Mouse (Mus musculus) embryonic facial prominence, embryonic 15.5 days (tissue): Measurements from ENCODE around the gene Cldn14. TPM values are rescaled to one million over a fixed set of nuclear protein-coding genes. Genes with fewer than 3 reads are reported as not detected.

Experiments
- ATAC-seq: fragments of 200-750 bp; cut with Nextera tagmentation; 2 replicates; pipeline ENCODE4 v1.8.0; 2017; ENCODE audit warnings: low read depth, moderate TSS enrichment; ENCODE audit not compliant: insufficient number of reproducible peaks, low FRiP score, low TSS enrichment
- H3K27ac ChIP-seq: fragments of 300-500 bp; sonication (generic); replicated peaks from 2 replicates; pipeline ENCODE4 v1.5.1; 2015; ENCODE audit warnings: mild to moderate bottlenecking, inconsistent platforms
- H3K27me3 ChIP-seq: fragments of 300-500 bp; sonication (generic); 2 replicates; pipeline ENCODE4 v1.6.1; 2015; ENCODE audit warnings: inconsistent platforms
- H3K36me3 ChIP-seq: fragments of 300-500 bp; sonication (generic); 2 replicates; pipeline ENCODE4 v1.6.1; 2015; ENCODE audit warnings: mild to moderate bottlenecking, inconsistent platforms
- H3K4me1 ChIP-seq: fragments of 300-500 bp; sonication (generic); 2 replicates; pipeline ENCODE4 v1.6.1; 2015; ENCODE audit warnings: inconsistent platforms
- H3K4me2 ChIP-seq: fragments of 300-500 bp; sonication (generic); replicated peaks from 2 replicates; pipeline ENCODE4 v1.6.1; 2015; ENCODE audit warnings: mild to moderate bottlenecking, inconsistent platforms
- H3K4me3 ChIP-seq: fragments of 300-500 bp; sonication (generic); replicated peaks from 2 replicates; pipeline ENCODE4 v1.5.1; 2015; ENCODE audit warnings: mild to moderate bottlenecking, inconsistent platforms
- H3K9ac ChIP-seq: fragments of 300-500 bp; sonication (generic); 2 replicates; pipeline ENCODE4 v1.6.1; 2015; ENCODE audit warnings: inconsistent platforms
- H3K9me3 ChIP-seq: fragments of 300-500 bp; sonication (generic); replicated peaks from 2 replicates; pipeline ENCODE4 v1.6.1; 2016; ENCODE audit warnings: inconsistent platforms
- WGBS: fragments of 180-500 bp; shearing (Covaris S2); methylation state at CpG from one replicate; pipeline ENCODE4 v1.1.7; 2015; 5-methylcytosine and 5-hydroxymethylcytosine counted together
- polyA plus RNA-seq: library from polyadenylated mRNA; unstranded; fragments of >200 nt; fragmentation: Nextera tagmentation; extraction: Ambion mirVana; gene quantifications from 2 replicates; pipeline ENCODE4 v1.2.1, GENCODE M21; 2015

Gene Cldn14
- polyA plus RNA-seq, 1 experiment from 2014 or later: 0.29 TPM

- no peaks in the 10 kb centered on the region for H3K27me3 ChIP-seq
- H3K9ac ChIP-seq: no peak overlapping the region
- no peak overlapping the region for H3K4me3 ChIP-seq
- H3K4me1 ChIP-seq: 0 out of 2 replicates have a peak, but pooled peaks cover 5% of the 10 kb centered on the region
- H3K4me2 ChIP-seq: no peak overlapping the region
- no peak overlapping the region for H3K27ac ChIP-seq
- H3K36me3 ChIP-seq: no peaks in the 10 kb centered on the region
- 84% methylated on average over 12 of the region's 12 CpGs for WGBS
- ATAC-seq: no peak
- no peaks in the 10 kb centered on the region; the same call in 1 of the 2 replicates for H3K9me3 ChIP-seq
Measured at GRCm38 (mm10) chr16:93975430-93975829, 33.2 kb downstream of the Cldn14 start.

- Histone ChIP-seq H3K4me1 (0 out of 2 replicates have a peak, but pooled peaks cover 5% of the 10 kb centered on the region), H3K4me2 (peak overlapping the region; percentile 36; the same call in 1 of the 2 replicates)
- 65% methylated on average over 8 of the region's 8 CpGs for WGBS
Measured at GRCm38 (mm10) chr16:93974278-93974677, 34.4 kb downstream of the Cldn14 start.

GRCm38 (mm10) chr16:93973554-93973953, 35.1 kb downstream of the Cldn14 start:
- Histone ChIP-seq H3K36me3 (no peaks in the 10 kb centered on the region), H3K4me1 (0 out of 2 replicates have a peak, but pooled peaks cover 5% of the 10 kb centered on the region), H3K9ac (no peak overlapping the region), H3K4me3 (peak overlapping the region; percentile 22), H3K9me3 (no peaks in the 10 kb centered on the region; the same call in 1 of the 2 replicates), H3K27me3 (no peaks in the 10 kb centered on the region), H3K27ac (no peak overlapping the region), H3K4me2 (peak overlapping the region; percentile 36)
- WGBS: 47% methylated on average over 5 of the region's 5 CpGs
- ATAC-seq: peak; percentile 51; the same call in 1 of the 2 replicates

More at GRCm38 (mm10) chr16:93974278-93974677, 34.4 kb downstream of the Cldn14 start:
- Histone ChIP-seq H3K27me3 (no peaks in the 10 kb centered on the region), H3K9me3 (no peaks in the 10 kb centered on the region; the same call in 1 of the 2 replicates), H3K9ac (no peak overlapping the region), H3K4me3 (no peak overlapping the region), H3K36me3 (no peaks in the 10 kb centered on the region), H3K27ac (no peak overlapping the region)
- no peak for ATAC-seq

DNA sequence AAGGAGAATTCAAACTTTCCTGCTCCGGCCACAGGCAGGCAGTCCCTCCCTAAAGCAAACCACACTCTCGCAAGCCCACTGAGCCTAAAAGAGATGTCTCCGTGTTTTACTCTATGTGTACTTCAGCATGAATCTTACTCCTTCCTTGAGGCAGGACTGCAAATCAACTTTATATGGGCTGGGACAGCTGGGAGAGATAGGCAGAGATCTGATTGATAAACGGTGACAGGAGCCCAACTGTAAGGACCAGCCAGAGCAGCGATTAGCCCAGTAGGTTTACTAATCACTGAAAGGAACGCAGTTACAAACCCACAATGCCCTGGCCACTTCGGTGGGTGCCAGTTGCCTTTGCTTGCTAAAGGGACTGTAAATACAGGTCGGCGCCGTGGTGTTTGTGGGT, 35.5 kb downstream of the Cldn14 start:
- Histone ChIP-seq H3K9ac (no peak overlapping the region), H3K27ac (no peak overlapping the region), H3K4me3 (peak overlapping the region; percentile 22), H3K4me1 (0 out of 2 replicates have a peak, but pooled peaks cover 5% of the 10 kb centered on the region), H3K9me3 (no peaks in the 10 kb centered on the region; the same call in 1 of the 2 replicates), H3K36me3 (no peaks in the 10 kb centered on the region), H3K4me2 (peak overlapping the region; percentile 36), H3K27me3 (no peaks in the 10 kb centered on the region)
- ATAC-seq: no peak
- 26% methylated on average over 10 of the region's 10 CpGs for WGBS

GRCm38 (mm10) chr16:93971046-93971445, 37.6 kb downstream of the Cldn14 start:
- ATAC-seq: no peak
- WGBS: 68% methylated on average over 11 of the region's 11 CpGs
- H3K27me3 ChIP-seq: no peaks in the 10 kb centered on the region

DNA sequence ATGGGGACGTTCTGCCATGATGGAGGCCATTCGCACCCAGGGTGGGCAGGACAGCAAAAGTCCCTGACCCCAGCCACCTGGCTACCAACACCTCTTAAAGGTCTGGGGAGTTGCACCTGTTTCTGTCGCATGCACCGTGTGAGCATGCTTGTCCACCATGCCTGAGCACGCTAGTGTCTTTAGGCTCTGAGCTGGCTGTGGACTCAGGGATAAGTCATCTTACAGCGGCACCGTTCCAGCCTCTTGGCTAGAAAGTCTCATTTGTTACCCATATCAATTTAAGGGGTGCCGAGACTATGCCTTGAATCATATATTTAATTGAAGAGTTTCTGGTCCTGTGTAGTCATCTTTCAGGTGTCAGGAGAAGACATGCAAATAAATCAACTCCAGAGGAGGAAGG, 40.7 kb downstream of the Cldn14 start:
- H3K27ac ChIP-seq: no peak overlapping the region
- H3K4me3 ChIP-seq: no peak overlapping the region
- no peaks in the 10 kb centered on the region for H3K9me3 ChIP-seq
- WGBS: 90% methylated on average over 8 of the region's 8 CpGs
- 0 out of 2 replicates have a peak, but pooled peaks cover 3% of the 10 kb centered on the region for H3K4me1 ChIP-seq
- H3K9ac ChIP-seq: no peak overlapping the region
- H3K4me2 ChIP-seq: no peak overlapping the region
- no peaks in the 10 kb centered on the region for H3K27me3 ChIP-seq
- ATAC-seq: no peak
- H3K36me3 ChIP-seq: no peaks in the 10 kb centered on the region

More at GRCm38 (mm10) chr16:93971046-93971445, 37.6 kb downstream of the Cldn14 start:
- no peaks in the 10 kb centered on the region for H3K36me3 ChIP-seq
- no peak overlapping the region for H3K9ac ChIP-seq
- 0 out of 2 replicates have a peak, but pooled peaks cover 5% of the 10 kb centered on the region for H3K4me1 ChIP-seq
- no peak overlapping the region for H3K4me3 ChIP-seq
- no peak overlapping the region for H3K4me2 ChIP-seq
- H3K9me3 ChIP-seq: no peaks in the 10 kb centered on the region; the same call in 1 of the 2 replicates
- H3K27ac ChIP-seq: no peak overlapping the region

- Histone ChIP-seq H3K4me1 (no peaks in the 10 kb centered on the region), H3K4me3 (no peak overlapping the region), H3K36me3 (no peaks in the 10 kb centered on the region), H3K27me3 (no peaks in the 10 kb centered on the region), H3K4me2 (no peak overlapping the region), H3K27ac (no peak overlapping the region), H3K9me3 (no peaks in the 10 kb centered on the region), H3K9ac (no peak overlapping the region)
- 59% methylated on average over 5 of the region's 5 CpGs for WGBS
- ATAC-seq: no peak
Measured at GRCm38 (mm10) chr16:93962283-93962682, 46.4 kb downstream of the Cldn14 start.

DNA sequence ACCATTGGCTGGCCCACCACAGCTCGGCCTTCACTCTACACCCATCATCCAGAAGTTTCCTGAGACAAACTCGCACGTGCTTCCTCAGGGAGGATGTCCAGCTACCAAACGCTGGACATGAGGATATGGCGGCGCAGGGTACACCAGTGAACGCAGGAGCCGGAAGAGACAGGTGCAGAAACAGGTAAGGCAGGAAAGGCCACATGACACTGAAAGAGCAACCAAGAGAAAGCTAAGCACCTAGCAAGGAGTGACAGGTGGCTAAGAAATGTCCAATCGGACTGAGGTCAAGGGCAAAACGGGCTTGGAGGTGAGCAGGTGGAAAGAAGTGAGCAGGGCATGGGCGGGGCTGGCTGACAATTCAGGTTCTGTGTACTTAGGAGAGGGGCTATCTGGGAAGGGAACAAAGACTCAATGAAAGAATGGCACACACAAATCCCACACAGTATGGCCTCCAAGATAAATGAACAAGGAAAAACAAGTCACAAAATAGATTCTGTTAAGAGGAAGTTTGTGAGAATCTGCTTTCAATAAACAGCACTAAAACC, 47.5 kb downstream of the Cldn14 start:
- no peak for ATAC-seq
- no peaks in the 10 kb centered on the region for H3K36me3 ChIP-seq
- H3K9ac ChIP-seq: no peak overlapping the region
- no peak overlapping the region for H3K4me3 ChIP-seq
- H3K27me3 ChIP-seq: no peaks in the 10 kb centered on the region
- no peak overlapping the region for H3K4me2 ChIP-seq
- H3K4me1 ChIP-seq: no peaks in the 10 kb centered on the region
- no peaks in the 10 kb centered on the region for H3K9me3 ChIP-seq
- WGBS: 82% methylated on average over 11 of the region's 11 CpGs
- no peak overlapping the region for H3K27ac ChIP-seq

GRCm38 (mm10) chr16:93960495-93960894, 48.1 kb downstream of the Cldn14 start:
- Histone ChIP-seq H3K27ac (no peak overlapping the region), H3K36me3 (no peaks in the 10 kb centered on the region), H3K27me3 (no peaks in the 10 kb centered on the region), H3K4me3 (no peak overlapping the region), H3K4me2 (no peak overlapping the region), H3K9me3 (no peaks in the 10 kb centered on the region), H3K9ac (no peak overlapping the region), H3K4me1 (no peaks in the 10 kb centered on the region)
- no peak for ATAC-seq
- 79% methylated on average over 4 of the region's 4 CpGs for WGBS

- WGBS: 72% methylated on average over 12 of the region's 12 CpGs
- H3K4me2 ChIP-seq: no peak overlapping the region
- H3K36me3 ChIP-seq: no peaks in the 10 kb centered on the region
- H3K27ac ChIP-seq: no peak overlapping the region
- H3K9me3 ChIP-seq: no peaks in the 10 kb centered on the region
- ATAC-seq: no peak
- H3K27me3 ChIP-seq: no peaks in the 10 kb centered on the region
- H3K9ac ChIP-seq: no peak overlapping the region
- no peak overlapping the region for H3K4me3 ChIP-seq
- no peaks in the 10 kb centered on the region for H3K4me1 ChIP-seq
Measured at GRCm38 (mm10) chr16:93957402-93957801, 51.2 kb downstream of the Cldn14 start.

DNA sequence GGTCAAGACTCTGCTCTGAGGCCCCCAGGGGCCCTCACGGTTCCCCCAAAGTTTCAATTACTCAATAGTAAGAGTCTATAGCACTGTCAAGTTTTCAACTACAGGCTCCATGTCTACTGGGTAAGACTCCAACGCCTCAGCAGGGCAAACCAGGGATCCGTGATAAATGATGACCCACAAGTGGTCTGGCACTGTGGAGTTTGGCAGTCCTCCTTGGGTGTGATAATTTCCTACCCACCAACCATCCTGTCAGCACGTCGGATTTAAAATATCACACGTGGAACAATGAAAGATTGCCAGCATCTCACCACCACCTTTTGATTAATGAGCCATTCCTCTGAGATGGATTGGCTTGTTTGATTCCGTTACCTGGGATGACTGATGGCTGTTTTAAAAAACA, 51.7 kb downstream of the Cldn14 start:
- H3K9me3 ChIP-seq: no peaks in the 10 kb centered on the region
- no peaks in the 10 kb centered on the region for H3K4me1 ChIP-seq
- H3K27ac ChIP-seq: no peak overlapping the region
- WGBS: 86% methylated on average over 7 of the region's 7 CpGs
- no peaks in the 10 kb centered on the region for H3K36me3 ChIP-seq
- no peak overlapping the region for H3K4me2 ChIP-seq
- ATAC-seq: no peak
- H3K27me3 ChIP-seq: no peaks in the 10 kb centered on the region
- no peak overlapping the region for H3K9ac ChIP-seq
- H3K4me3 ChIP-seq: no peak overlapping the region

DNA sequence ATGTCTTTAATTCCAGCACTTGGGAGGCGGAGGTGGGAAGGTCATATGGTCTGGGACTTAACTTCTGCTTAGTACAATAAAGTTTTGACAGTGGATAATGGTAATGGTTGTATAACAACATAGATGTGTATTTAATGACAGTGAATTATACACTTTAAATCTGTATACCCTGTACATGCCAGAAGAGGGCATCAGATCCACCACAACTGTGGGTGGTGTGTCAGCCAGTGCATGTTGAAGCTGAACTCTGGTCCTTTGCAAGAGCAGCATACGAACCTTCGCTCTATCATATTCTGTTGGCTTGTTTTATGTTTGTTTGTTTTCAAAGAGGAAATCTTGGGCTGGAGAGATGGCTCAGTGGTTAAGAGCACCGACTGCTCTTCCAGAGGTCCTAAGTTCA, 61.2 kb downstream of the Cldn14 start:
- WGBS: 91% methylated on average over 4 of the region's 4 CpGs
- Histone ChIP-seq H3K4me2 (no peak overlapping the region), H3K4me3 (no peak overlapping the region), H3K9ac (no peak overlapping the region), H3K36me3 (no peaks in the 10 kb centered on the region), H3K27ac (no peak overlapping the region), H3K4me1 (peaks cover 4% of the 10 kb centered on the region; the same call in 1 of the 2 replicates), H3K27me3 (no peaks in the 10 kb centered on the region), H3K9me3 (no peaks in the 10 kb centered on the region)
- ATAC-seq: no peak
